Mouse (Mus musculus) embryo, embryonic 11 days (tissue): Measurements from ENCODE around the gene Ripor1.

Experiments used
- DNase-seq: peaks from one replicate; pipeline ENCODE4 v3.0.0-alpha.2; 2015

Gene Ripor1

GRCm38 (mm10) chr8:105629337-105629736, 24.3 kb downstream of the Ripor1 start:
- DNase-seq, result no peak

GRCm38 (mm10) chr8:105634771-105635458, 29.9 kb downstream of the Ripor1 start:
- no peak for DNase-seq

GRCm38 (mm10) chr8:105635481-105635880, 30.4 kb downstream of the Ripor1 start:
- DNase-seq, result peak; percentile 25

- DNase-seq, result peak; percentile 96
Observed at GRCm38 (mm10) chr8:105636018-105636962, 31.2 kb downstream of the Ripor1 start, which contains the start of gene Ctcf. Ctcf (plus strand) TSS chr8:105636568.

DNA sequence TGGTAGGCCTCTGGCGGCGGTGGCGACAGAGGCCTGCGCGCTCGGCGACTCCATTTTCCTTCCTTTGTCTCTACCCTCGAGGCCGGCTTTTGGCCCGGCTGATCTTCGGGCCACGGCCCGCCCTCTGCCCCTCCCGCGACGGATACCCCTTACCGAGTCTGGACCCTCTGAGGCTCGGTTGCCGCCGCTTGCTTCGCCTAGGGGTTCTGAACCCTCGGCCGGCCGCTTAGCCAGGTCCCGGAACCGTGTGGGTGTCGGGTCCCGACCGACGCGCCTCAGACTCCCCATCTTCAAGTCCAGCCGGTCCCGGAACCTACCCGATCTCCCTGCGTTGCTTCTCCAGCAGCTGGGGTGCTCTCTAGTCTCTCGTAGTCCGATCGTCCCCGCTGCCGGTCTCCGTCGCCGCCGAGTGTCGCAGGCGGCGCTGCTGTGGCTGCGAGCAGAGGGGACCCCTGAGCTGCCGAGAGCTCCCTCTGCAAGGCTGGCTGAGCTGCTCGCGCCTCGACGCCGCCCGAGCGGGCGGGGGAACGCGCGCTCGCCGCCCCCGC, 32.0 kb downstream of the Ripor1 start, which contains the start of gene Agrp:
Gene Agrp (minus strand): TSS at position 431 of the 548 bp plus-strand sequence.
- peak; percentile 71 for DNase-seq

GRCm38 (mm10) chr8:105637601-105638041, 32.6 kb downstream of the Ripor1 start:
- peak; percentile 58 for DNase-seq

GRCm38 (mm10) chr8:105638510-105638909, 33.5 kb downstream of the Ripor1 start:
- no peak for DNase-seq

DNA sequence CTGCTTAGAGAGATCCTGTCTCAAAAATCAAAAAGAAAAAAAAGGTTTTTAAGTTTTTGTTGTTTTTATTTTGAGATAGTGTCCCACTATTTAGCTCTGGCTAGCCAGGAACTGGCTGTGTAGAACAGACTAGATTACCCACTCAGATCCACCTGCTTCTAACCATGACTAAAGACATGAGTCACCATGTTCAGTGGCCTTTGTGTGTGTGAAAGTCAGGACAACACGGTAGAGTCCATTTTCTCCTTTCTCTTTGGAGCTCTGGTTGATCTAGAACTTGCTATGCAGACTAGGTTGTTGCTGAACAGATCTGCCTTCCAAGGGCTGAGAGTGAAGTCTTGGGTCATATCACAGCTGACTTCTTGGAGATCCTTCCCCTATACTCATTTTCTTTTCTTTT, 34.8 kb downstream of the Ripor1 start:
- DNase-seq, result no peak

DNA sequence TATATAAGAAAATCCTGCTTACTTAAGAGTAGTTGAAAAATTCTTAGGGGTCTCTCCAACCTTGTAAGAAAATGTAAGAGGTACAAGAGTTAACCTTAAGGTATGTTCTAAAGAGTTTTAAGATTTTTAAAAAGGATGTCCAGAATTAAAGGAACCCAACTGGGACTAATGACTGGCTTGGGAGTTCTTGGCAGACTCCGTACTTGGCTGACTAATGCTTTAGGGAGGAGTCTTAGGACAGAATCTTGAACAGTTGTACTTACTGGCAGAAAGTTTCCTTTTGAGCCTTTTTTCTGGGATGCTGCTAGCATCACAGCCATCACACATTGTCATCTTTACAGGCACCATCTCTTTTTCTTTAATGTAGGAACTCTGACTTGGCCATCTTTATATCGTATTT, 35.5 kb downstream of the Ripor1 start:
- no peak for DNase-seq

DNA sequence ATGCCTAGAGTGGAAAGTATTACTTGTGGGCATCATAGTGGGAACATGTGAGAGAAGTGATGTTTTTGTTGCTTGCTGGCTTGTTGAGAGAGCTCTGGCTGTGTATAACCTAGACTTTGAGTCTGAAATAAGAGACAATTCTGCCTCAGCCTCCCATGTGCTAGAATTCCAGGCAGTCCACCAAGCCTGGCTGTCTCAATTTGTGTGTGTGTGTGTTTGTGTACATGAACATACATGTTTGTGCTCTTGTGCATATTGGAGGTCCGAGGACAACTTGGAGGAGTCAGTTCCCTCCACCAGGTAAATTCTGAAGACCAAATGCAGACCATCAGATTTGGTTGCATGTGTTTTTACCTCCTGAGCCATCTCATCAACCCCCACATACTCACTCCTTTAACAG, 40.1 kb downstream of the Ripor1 start:
- no peak for DNase-seq

GRCm38 (mm10) chr8:105648929-105649328, 43.9 kb downstream of the Ripor1 start:
- no peak for DNase-seq

- DNase-seq, result no peak
Observed at GRCm38 (mm10) chr8:105657641-105658040, 52.6 kb downstream of the Ripor1 start.

GRCm38 (mm10) chr8:105661167-105661566, 56.1 kb downstream of the Ripor1 start:
- DNase-seq, result peak; percentile 30
